ENCODE assay signal across 12 mouse cellular contexts in the genomic region with DNA sequence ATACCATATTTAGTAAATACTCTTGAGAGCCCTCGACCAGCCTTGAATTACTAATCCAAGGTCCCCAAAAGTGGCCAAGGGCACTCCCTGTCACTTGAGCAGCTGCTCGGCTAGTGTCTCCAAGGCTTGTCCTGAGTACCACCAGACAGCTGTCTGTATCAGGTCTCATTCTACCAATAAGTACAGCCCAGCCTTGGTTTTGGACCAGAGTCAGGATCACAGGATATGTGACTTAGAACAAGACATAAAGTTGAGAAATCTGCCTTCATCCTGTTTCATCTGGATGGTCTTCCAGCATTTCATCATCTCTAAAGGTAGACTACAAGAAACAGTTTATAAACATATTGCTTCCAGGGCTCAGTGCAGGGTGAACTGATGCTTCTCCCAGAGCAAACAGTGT.
"Had no signal": no experiment of that assay in that cellular context is flagged by ENCODE, and none has a peak within 500 bp of the region (broad histone marks: within the 10 kb centered on the region; RNA-seq: fewer than 3 reads in every experiment).

No protein-coding gene starts in this region.

- H3K27me3 ChIP-seq: limb, embryonic 15.5 days; liver, embryonic 12.5 days; neural tube, embryonic 12.5 days had no signal

- H3K4me3 ChIP-seq: limb, embryonic 15.5 days; liver, embryonic 12.5 days; midbrain, embryonic 10.5 days; neural tube, embryonic 12.5 days had no signal

- H3K4me1 ChIP-seq: limb, embryonic 15.5 days; liver, embryonic 12.5 days; midbrain, embryonic 10.5 days had no signal

- H3K9ac ChIP-seq: limb, embryonic 15.5 days; liver, embryonic 12.5 days; lung, embryonic 14.5 days; neural tube, embryonic 12.5 days had no signal

- DNase-seq: kidney, adult 18-20 months; kidney, postnatal 25 days; lung, embryonic 14.5 days; lung, postnatal 10 days; lung, postnatal 4 days; midbrain, embryonic 14.5 days; right cerebral cortex, postnatal 14 days; thymus, postnatal 4 days had no signal

- H3K27ac ChIP-seq: limb, embryonic 15.5 days; liver, embryonic 12.5 days; midbrain, embryonic 10.5 days; neural tube, embryonic 12.5 days had no signal

- ATAC-seq: liver, embryonic 12.5 days had no signal

- H3K36me3 ChIP-seq: limb, embryonic 15.5 days; neural tube, embryonic 12.5 days had no signal

- H3K4me2 ChIP-seq: limb, embryonic 15.5 days; liver, embryonic 12.5 days; lung, embryonic 14.5 days; neural tube, embryonic 12.5 days had no signal

- H3K9me3 ChIP-seq: limb, embryonic 15.5 days; liver, embryonic 12.5 days; midbrain, embryonic 10.5 days; neural tube, embryonic 12.5 days had no signal
